Mouse (Mus musculus): Measurements from ENCODE around the gene Glg1. TPM values are rescaled to one million over a fixed set of nuclear protein-coding genes. Genes with fewer than 3 reads are reported as not detected.

Gene Glg1
- total and polyA plus RNA-seq, 2 experiments from 2014 or later: 37.4 to 53.8 TPM

DNA sequence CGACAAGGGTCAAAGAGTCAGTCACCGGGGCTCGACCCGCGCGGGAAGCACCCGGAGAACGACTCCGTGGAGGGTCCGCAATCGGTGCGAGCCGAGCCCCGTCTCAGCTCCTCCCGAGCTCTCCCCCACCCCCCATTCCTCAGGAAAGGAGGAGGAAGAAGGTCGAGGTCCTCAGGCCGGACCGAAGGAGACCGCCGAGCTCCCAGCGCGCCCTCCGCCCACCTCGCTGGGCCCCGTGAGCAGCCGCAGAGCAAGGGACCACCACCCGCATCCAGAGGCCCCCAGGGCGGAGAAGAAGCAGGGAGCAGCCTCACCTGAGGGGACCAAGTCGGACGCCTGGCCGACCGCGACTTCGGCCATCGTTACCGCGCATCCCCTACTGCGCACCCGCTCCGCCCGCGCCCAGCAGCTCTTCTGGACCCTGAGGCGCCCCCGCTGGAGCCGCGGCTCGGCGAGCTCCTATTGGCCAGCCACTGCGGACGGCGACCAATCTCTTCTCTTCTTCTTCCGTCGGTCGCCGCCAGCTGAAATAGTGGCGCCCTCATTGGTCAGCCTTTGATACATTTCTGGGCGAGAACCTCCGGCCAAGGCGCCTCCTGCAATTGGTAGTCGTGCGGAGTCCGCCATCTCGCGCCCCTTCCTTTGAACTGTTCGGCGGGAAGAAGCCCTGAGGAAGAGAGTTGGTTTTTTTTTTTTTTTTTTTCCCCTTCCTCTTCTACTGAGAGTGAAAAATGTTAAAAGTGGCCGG lies 41.0 kb upstream of the Glg1 start, which contains the start of gene Rfwd3:
Rfwd3 (minus strand) TSS at position 402 of the 748 bp plus-strand sequence.
- peak within 1 kb of the TSS; percentile 76 for H3K27ac ChIP-seq
- peak within 1 kb of the TSS; percentile 75 for H3K4me2 ChIP-seq (ENCODE audit: low read depth, low read length)
- TF ChIP-seq CTCF (IDR thresholded peaks at IDR 0.05; ENCODE audit: low read depth): peak; percentile 26; the same call in 1 of the 2 replicates
- no peaks in the 10 kb centered on the region for H3K36me3 ChIP-seq (ENCODE audit: insufficient read depth, low read length)
- ATAC-seq: peak; percentile 100
- H3K9ac ChIP-seq (replicated peaks; ENCODE audit: low read length): peak within 1 kb of the TSS; percentile 84
- H3K4me1 ChIP-seq (ENCODE audit: insufficient read depth, low read length): no peaks in the 10 kb centered on the region
- DNase-seq (ENCODE audit: low spot score): peak; percentile 97
- H3K4me3 ChIP-seq (ENCODE audit: low read length): peak within 1 kb of the TSS; percentile 98
- under 1% methylated on average over 64 of the region's 67 CpGs for WGBS
- H3K9me3 ChIP-seq (ENCODE audit: low read length): no peaks in the 10 kb centered on the region
- H3K27me3 ChIP-seq (ENCODE audit: insufficient read depth, low read length): no peaks in the 10 kb centered on the region

DNA sequence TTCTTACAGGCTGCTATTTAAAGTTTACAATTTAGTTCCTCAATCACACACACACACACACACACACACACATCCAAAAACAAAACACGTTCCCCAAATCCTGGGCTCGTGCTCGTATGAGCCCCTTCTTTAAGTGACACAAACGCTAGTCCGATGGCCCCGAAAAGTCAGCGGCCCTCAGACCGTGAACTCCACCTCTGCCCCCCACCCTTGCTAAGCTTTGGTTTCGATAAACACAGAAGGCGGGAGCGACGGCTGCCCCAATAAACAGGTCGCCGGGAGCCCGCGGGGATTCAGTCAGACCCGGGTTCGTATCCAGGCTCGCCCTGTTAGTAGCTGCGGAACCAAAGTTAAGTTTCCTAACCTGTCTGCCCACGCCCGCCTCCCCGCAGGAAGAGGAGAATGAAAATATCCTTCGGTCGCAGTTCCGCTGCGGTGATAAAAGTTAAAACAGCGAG lies 40.4 kb upstream of the Glg1 start:
- Histone ChIP-seq H3K9me3 (ENCODE audit: low read length) (no peaks in the 10 kb centered on the region), H3K4me3 (ENCODE audit: low read length) (peak overlapping the region; percentile 98), H3K27me3 (ENCODE audit: insufficient read depth, low read length) (no peaks in the 10 kb centered on the region), H3K4me1 (ENCODE audit: insufficient read depth, low read length) (no peaks in the 10 kb centered on the region), H3K36me3 (ENCODE audit: insufficient read depth, low read length) (no peaks in the 10 kb centered on the region), H3K27ac (peak overlapping the region; percentile 76), H3K9ac (replicated peaks; ENCODE audit: low read length) (peak overlapping the region; percentile 84), H3K4me2 (ENCODE audit: low read depth, low read length) (peak overlapping the region; percentile 75)
- ATAC-seq (no peak), DNase-seq (ENCODE audit: low spot score) (peak; percentile 34)
- WGBS: under 1% methylated on average over 28 of the region's 28 CpGs
- TF ChIP-seq CTCF (IDR thresholded peaks at IDR 0.05; ENCODE audit: low read depth): no peak

- ATAC-seq: no peak
- H3K4me1 ChIP-seq (ENCODE audit: insufficient read depth, low read length): no peaks in the 10 kb centered on the region
- DNase-seq (ENCODE audit: low spot score): peak; percentile 18
- H3K36me3 ChIP-seq (ENCODE audit: insufficient read depth, low read length): peaks cover 9% of the 10 kb centered on the region; the same call in 1 of the 2 replicates
- no peak overlapping the region for H3K9ac ChIP-seq (replicated peaks; ENCODE audit: low read length)
- no peak overlapping the region for H3K4me3 ChIP-seq (ENCODE audit: low read length)
- 0 out of 2 replicates have a peak overlapping the region, but pooled peaks have one; percentile 16 for H3K27ac ChIP-seq
- no peak for TF ChIP-seq CTCF (IDR thresholded peaks at IDR 0.05; ENCODE audit: low read depth)
- H3K4me2 ChIP-seq (ENCODE audit: low read depth, low read length): no peak overlapping the region
- 78% methylated on average over 1 of the region's 1 CpGs for WGBS
- no peaks in the 10 kb centered on the region for H3K9me3 ChIP-seq (ENCODE audit: low read length)
- H3K27me3 ChIP-seq (ENCODE audit: insufficient read depth, low read length): no peaks in the 10 kb centered on the region
These were observed 39.0 kb upstream of the Glg1 start for GRCm38 (mm10) chr8:111298011-111298410.

GRCm38 (mm10) chr8:111291733-111292132 lies 32.7 kb upstream of the Glg1 start:
- H3K36me3 ChIP-seq (ENCODE audit: insufficient read depth, low read length): peaks cover 30% of the 10 kb centered on the region
- DNase-seq (ENCODE audit: low spot score) (no peak), ATAC-seq (no peak)
- H3K27ac ChIP-seq: no peak overlapping the region
- no peak overlapping the region for H3K4me2 ChIP-seq (ENCODE audit: low read depth, low read length)
- H3K9ac ChIP-seq (replicated peaks; ENCODE audit: low read length): no peak overlapping the region
- no peak overlapping the region for H3K4me3 ChIP-seq (ENCODE audit: low read length)
- no peaks in the 10 kb centered on the region for H3K9me3 ChIP-seq (ENCODE audit: low read length)
- H3K27me3 ChIP-seq (ENCODE audit: insufficient read depth, low read length): no peaks in the 10 kb centered on the region
- TF ChIP-seq CTCF (IDR thresholded peaks at IDR 0.05; ENCODE audit: low read depth): no peak
- WGBS: 91% methylated on average over 7 of the region's 7 CpGs
- no peaks in the 10 kb centered on the region for H3K4me1 ChIP-seq (ENCODE audit: insufficient read depth, low read length)

- ATAC-seq (no peak), DNase-seq (ENCODE audit: low spot score) (no peak)
- no peaks in the 10 kb centered on the region for H3K9me3 ChIP-seq (ENCODE audit: low read length)
- H3K4me2 ChIP-seq (ENCODE audit: low read depth, low read length): no peak overlapping the region
- no peak overlapping the region for H3K9ac ChIP-seq (replicated peaks; ENCODE audit: low read length)
- WGBS: 95% methylated on average over 7 of the region's 7 CpGs
- H3K27ac ChIP-seq: no peak overlapping the region
- peaks cover 39% of the 10 kb centered on the region for H3K36me3 ChIP-seq (ENCODE audit: insufficient read depth, low read length)
- H3K4me1 ChIP-seq (ENCODE audit: insufficient read depth, low read length): no peaks in the 10 kb centered on the region
- H3K4me3 ChIP-seq (ENCODE audit: low read length): no peak overlapping the region
- H3K27me3 ChIP-seq (ENCODE audit: insufficient read depth, low read length): no peaks in the 10 kb centered on the region
- no peak for TF ChIP-seq CTCF (IDR thresholded peaks at IDR 0.05; ENCODE audit: low read depth)
These were observed 31.6 kb upstream of the Glg1 start for GRCm38 (mm10) chr8:111290586-111290985.

DNA sequence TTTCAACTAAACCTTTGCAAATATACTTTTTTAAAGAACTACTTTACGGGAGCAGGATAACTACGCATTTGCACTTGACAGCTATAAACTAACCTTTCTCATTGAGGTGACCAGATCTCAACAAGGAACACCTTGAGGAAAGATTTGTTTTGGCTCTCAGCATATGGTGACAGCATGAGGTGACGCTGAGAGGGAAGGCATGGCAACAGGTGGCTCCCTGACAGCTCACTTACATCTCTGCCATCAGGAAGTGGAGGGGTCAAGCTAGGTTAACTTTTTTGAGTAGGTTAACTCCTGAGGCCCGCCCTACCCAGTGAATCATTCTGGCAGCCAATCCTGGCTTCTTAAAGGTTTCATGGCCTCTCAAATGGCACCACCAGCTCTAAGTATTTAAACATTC lies 26.6 kb upstream of the Glg1 start:
- no peak overlapping the region for H3K27ac ChIP-seq
- TF ChIP-seq CTCF (IDR thresholded peaks at IDR 0.05; ENCODE audit: low read depth): no peak
- peaks cover 41% of the 10 kb centered on the region for H3K36me3 ChIP-seq (ENCODE audit: insufficient read depth, low read length)
- no peaks in the 10 kb centered on the region for H3K4me1 ChIP-seq (ENCODE audit: insufficient read depth, low read length)
- no peaks in the 10 kb centered on the region for H3K9me3 ChIP-seq (ENCODE audit: low read length)
- no peak overlapping the region for H3K4me2 ChIP-seq (ENCODE audit: low read depth, low read length)
- H3K4me3 ChIP-seq (ENCODE audit: low read length): no peak overlapping the region
- 88% methylated on average over 4 of the region's 4 CpGs for WGBS
- ATAC-seq: no peak
- no peak for DNase-seq (ENCODE audit: low spot score)
- H3K27me3 ChIP-seq (ENCODE audit: insufficient read depth, low read length): no peaks in the 10 kb centered on the region
- H3K9ac ChIP-seq (replicated peaks; ENCODE audit: low read length): no peak overlapping the region

GRCm38 (mm10) chr8:111282093-111282492 lies 23.1 kb upstream of the Glg1 start:
- no peaks in the 10 kb centered on the region for H3K4me1 ChIP-seq (ENCODE audit: insufficient read depth, low read length)
- no peak overlapping the region for H3K4me2 ChIP-seq (ENCODE audit: low read depth, low read length)
- H3K36me3 ChIP-seq (ENCODE audit: insufficient read depth, low read length): peaks cover 50% of the 10 kb centered on the region
- DNase-seq (ENCODE audit: low spot score): no peak
- TF ChIP-seq CTCF (IDR thresholded peaks at IDR 0.05; ENCODE audit: low read depth): no peak
- no peak for ATAC-seq
- no peaks in the 10 kb centered on the region for H3K27me3 ChIP-seq (ENCODE audit: insufficient read depth, low read length)
- H3K9ac ChIP-seq (replicated peaks; ENCODE audit: low read length): no peak overlapping the region
- no peaks in the 10 kb centered on the region for H3K9me3 ChIP-seq (ENCODE audit: low read length)
- 89% methylated on average over 3 of the region's 3 CpGs for WGBS
- no peak overlapping the region for H3K4me3 ChIP-seq (ENCODE audit: low read length)
- no peak overlapping the region for H3K27ac ChIP-seq

Data from hindbrain, postnatal 0 days (tissue).